Comparison of ENCODE assay signal across 10 mouse cellular contexts in genomic region chr14:101516031-101516430, GRCm38 (mm10).
"Had no signal": no experiment of that assay in that cellular context is flagged by ENCODE, and none has a peak within 500 bp of the region (broad histone marks: within the 10 kb centered on the region; RNA-seq: fewer than 3 reads in every experiment).

No protein-coding gene starts in this region.

- H3K9ac ChIP-seq: kidney, embryonic 15.5 days; limb, embryonic 15.5 days; liver, embryonic 12.5 days; lung, embryonic 14.5 days; midbrain, embryonic 15.5 days; stomach, embryonic 15.5 days had no signal

- H3K4me2 ChIP-seq: kidney, embryonic 15.5 days; limb, embryonic 15.5 days; liver, embryonic 12.5 days; lung, embryonic 14.5 days; midbrain, embryonic 15.5 days; stomach, embryonic 15.5 days had no signal

- H3K27me3 ChIP-seq: kidney, embryonic 15.5 days; limb, embryonic 15.5 days; liver, embryonic 12.5 days; midbrain, embryonic 15.5 days; stomach, embryonic 15.5 days had no signal

- H3K36me3 ChIP-seq: kidney, embryonic 15.5 days; limb, embryonic 15.5 days; liver, embryonic 12.5 days; midbrain, embryonic 15.5 days; stomach, embryonic 15.5 days had no signal

- DNase-seq: kidney, postnatal 14 days; layer of hippocampus, postnatal 36 days; lung, embryonic 14.5 days; lung, postnatal 10 days; right cerebral cortex, postnatal 14 days had no signal

- H3K4me1 ChIP-seq: liver, embryonic 12.5 days; midbrain, embryonic 15.5 days; stomach, embryonic 15.5 days had no signal

- H3K27ac ChIP-seq: kidney, embryonic 15.5 days; limb, embryonic 15.5 days; liver, embryonic 12.5 days; midbrain, embryonic 15.5 days; stomach, embryonic 15.5 days had no signal

- H3K4me3 ChIP-seq: kidney, embryonic 15.5 days; limb, embryonic 15.5 days; liver, embryonic 12.5 days; midbrain, embryonic 15.5 days; stomach, embryonic 15.5 days had no signal

- H3K9me3 ChIP-seq: kidney, embryonic 15.5 days; limb, embryonic 15.5 days; liver, embryonic 12.5 days; midbrain, embryonic 15.5 days; stomach, embryonic 15.5 days had no signal

- ATAC-seq: liver, embryonic 12.5 days; midbrain, embryonic 15.5 days had no signal
